Mouse (Mus musculus): Measurements from ENCODE around the gene Alpk3. TPM values are rescaled to one million over a fixed set of nuclear protein-coding genes. Genes with fewer than 3 reads are reported as not detected.
A peak's percentile ranks its signal among the peaks of the same experiment; 100 is the strongest.

Gene Alpk3
- polyA plus RNA-seq, 1 experiment from 2014 or later: 15.1 TPM

DNA sequence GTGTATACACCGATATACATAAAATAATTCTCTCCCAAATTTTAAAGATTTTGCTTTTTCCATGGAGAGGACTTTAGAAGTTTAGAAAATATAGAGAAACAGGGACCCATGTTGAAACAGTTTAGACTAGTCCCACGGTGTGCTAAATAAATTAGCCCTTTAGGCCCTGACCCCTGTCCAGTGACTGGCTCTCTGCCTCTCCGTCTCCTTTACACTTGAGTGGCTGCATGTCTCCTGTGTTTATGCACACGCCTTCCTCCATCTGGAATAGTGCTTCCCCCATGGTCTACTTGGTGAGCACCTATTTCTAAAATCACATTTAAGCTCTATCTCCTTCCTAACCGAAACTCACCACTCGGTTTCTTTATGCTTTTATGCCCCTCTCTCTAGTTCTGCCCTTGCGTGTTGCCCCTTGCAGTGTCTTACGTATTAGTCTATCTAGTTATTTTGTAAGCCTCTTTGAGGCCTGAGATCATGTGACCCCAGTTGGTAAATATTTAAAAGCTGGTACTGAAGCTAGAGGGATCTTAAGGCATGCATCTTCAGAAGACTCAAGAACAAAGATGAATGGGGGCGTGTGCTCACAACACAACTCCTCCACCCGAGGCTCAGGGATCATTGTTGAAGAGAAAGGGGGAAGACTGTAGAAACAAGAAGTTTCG is 1.6 kb upstream of the Alpk3 start:
- no peaks in the 10 kb centered on the region for H3K27me3 ChIP-seq (ENCODE audit: insufficient read depth, poor library complexity, severe bottlenecking)
- DNase-seq (ENCODE audit: low spot score): no peak
- H3K36me3 ChIP-seq: peaks cover 3% of the 10 kb centered on the region

GRCm38 (mm10) chr7:81057901-81058711 is 706 bp downstream of the Alpk3 start:
- Histone ChIP-seq H3K27ac (peak overlapping the region; percentile 96), H3K4me3 (peak overlapping the region; percentile 60), H3K27me3 (ENCODE audit: insufficient read depth, poor library complexity, severe bottlenecking) (no peaks in the 10 kb centered on the region), H3K36me3 (peaks cover 10% of the 10 kb centered on the region), H3K4me1 (peaks cover 64% of the 10 kb centered on the region), H3K9me3 (no peaks in the 10 kb centered on the region)
- WGBS: 13% methylated on average over 6 of the region's 6 CpGs
- DNase-seq (ENCODE audit: low spot score): peak; percentile 92

More for the DNA sequence above, 1.6 kb upstream of the Alpk3 start:
- Histone ChIP-seq H3K4me3 (no peak overlapping the region), H3K4me1 (peaks cover 51% of the 10 kb centered on the region), H3K27ac (peak overlapping the region; percentile 96), H3K9me3 (no peaks in the 10 kb centered on the region)
- 79% methylated on average over 11 of the region's 11 CpGs for WGBS

GRCm38 (mm10) chr7:81058712-81059154 is 1.3 kb downstream of the Alpk3 start:
- H3K9me3 ChIP-seq: no peaks in the 10 kb centered on the region
- 10% methylated on average over 9 of the region's 9 CpGs for WGBS
- peaks cover 70% of the 10 kb centered on the region for H3K4me1 ChIP-seq
- H3K27ac ChIP-seq: peak overlapping the region; percentile 96
- DNase-seq (ENCODE audit: low spot score): no peak
- H3K27me3 ChIP-seq (ENCODE audit: insufficient read depth, poor library complexity, severe bottlenecking): no peaks in the 10 kb centered on the region
- peak overlapping the region; percentile 60 for H3K4me3 ChIP-seq
- peaks cover 16% of the 10 kb centered on the region for H3K36me3 ChIP-seq

DNA sequence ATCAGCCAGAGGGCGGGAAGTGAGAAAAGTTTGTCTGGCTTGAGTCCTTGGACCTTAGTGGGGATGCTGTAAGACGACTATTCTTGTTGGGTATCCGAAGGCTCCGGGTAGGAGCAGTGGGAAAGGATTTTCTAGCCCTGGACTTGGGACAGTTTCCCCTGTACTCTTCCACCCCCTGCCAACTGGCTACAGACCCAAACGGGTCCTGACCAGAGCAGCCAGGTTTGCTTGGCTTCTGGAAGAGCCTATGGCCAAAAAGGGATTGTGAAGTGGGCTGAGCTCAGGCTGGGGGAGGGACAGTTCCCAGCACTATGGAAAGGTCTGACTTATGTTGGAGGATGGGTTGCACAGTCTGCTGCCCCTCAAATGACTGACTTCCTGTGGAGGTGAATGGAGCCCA is 2.0 kb downstream of the Alpk3 start:
- H3K9me3 ChIP-seq: no peaks in the 10 kb centered on the region
- no peak for DNase-seq (ENCODE audit: low spot score)
- H3K27me3 ChIP-seq (ENCODE audit: insufficient read depth, poor library complexity, severe bottlenecking): no peaks in the 10 kb centered on the region
- peaks cover 70% of the 10 kb centered on the region for H3K4me1 ChIP-seq
- WGBS: 28% methylated on average over 5 of the region's 5 CpGs
- peaks cover 22% of the 10 kb centered on the region for H3K36me3 ChIP-seq
- H3K4me3 ChIP-seq: peak overlapping the region; percentile 60
- peak overlapping the region; percentile 96 for H3K27ac ChIP-seq

GRCm38 (mm10) chr7:81060908-81061307 is 3.5 kb downstream of the Alpk3 start:
- no peaks in the 10 kb centered on the region for H3K27me3 ChIP-seq (ENCODE audit: insufficient read depth, poor library complexity, severe bottlenecking)
- H3K9me3 ChIP-seq: no peaks in the 10 kb centered on the region
- no peak overlapping the region for H3K4me3 ChIP-seq
- WGBS: 86% methylated on average over 2 of the region's 2 CpGs
- peaks cover 35% of the 10 kb centered on the region for H3K36me3 ChIP-seq
- peak overlapping the region; percentile 96; the same call in 1 of the 2 replicates for H3K27ac ChIP-seq
- DNase-seq (ENCODE audit: low spot score): no peak
- H3K4me1 ChIP-seq: peaks cover 67% of the 10 kb centered on the region

- Histone ChIP-seq H3K36me3 (peaks cover 41% of the 10 kb centered on the region), H3K9me3 (no peaks in the 10 kb centered on the region), H3K4me3 (no peak overlapping the region), H3K4me1 (peaks cover 64% of the 10 kb centered on the region), H3K27ac (no peak overlapping the region), H3K27me3 (ENCODE audit: insufficient read depth, poor library complexity, severe bottlenecking) (no peaks in the 10 kb centered on the region)
- WGBS: 85% methylated on average over 11 of the region's 11 CpGs
- no peak for DNase-seq (ENCODE audit: low spot score)
Measured at GRCm38 (mm10) chr7:81061936-81062335, 4.5 kb downstream of the Alpk3 start.

DNA sequence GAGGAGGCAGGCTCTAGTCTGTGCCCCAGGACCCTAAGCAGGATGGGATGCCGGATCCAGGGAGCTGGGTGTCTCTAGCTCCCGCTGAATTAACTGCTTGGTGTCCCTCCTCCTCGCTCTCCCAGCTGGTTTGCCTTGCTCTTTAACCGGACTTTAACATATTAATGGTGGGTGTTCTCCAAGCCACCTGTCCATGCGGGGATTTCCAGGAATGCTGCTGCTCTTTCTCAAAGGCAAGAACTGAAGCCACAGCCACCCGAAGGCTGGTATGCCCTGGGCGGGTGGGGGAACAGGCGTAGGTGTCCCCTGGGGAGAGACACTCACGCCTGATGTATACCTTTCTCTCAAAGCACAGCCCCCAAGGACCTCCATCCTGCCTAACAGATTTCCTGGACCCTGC is 5.9 kb downstream of the Alpk3 start:
- DNase-seq (ENCODE audit: low spot score): no peak
- H3K36me3 ChIP-seq: peaks cover 54% of the 10 kb centered on the region
- 71% methylated on average over 9 of the region's 9 CpGs for WGBS
- no peaks in the 10 kb centered on the region for H3K9me3 ChIP-seq
- H3K4me3 ChIP-seq: no peak overlapping the region
- peaks cover 52% of the 10 kb centered on the region for H3K4me1 ChIP-seq
- H3K27me3 ChIP-seq (ENCODE audit: insufficient read depth, poor library complexity, severe bottlenecking): no peaks in the 10 kb centered on the region
- H3K27ac ChIP-seq: peak overlapping the region; percentile 17; the same call in 1 of the 2 replicates

GRCm38 (mm10) chr7:81066714-81067113 is 9.3 kb downstream of the Alpk3 start:
- DNase-seq (ENCODE audit: low spot score): no peak
- Histone ChIP-seq H3K36me3 (peaks cover 71% of the 10 kb centered on the region), H3K27me3 (ENCODE audit: insufficient read depth, poor library complexity, severe bottlenecking) (no peaks in the 10 kb centered on the region), H3K27ac (peak overlapping the region; percentile 13), H3K4me3 (no peak overlapping the region), H3K9me3 (no peaks in the 10 kb centered on the region), H3K4me1 (peaks cover 31% of the 10 kb centered on the region)
- 37% methylated on average over 6 of the region's 6 CpGs for WGBS

DNA sequence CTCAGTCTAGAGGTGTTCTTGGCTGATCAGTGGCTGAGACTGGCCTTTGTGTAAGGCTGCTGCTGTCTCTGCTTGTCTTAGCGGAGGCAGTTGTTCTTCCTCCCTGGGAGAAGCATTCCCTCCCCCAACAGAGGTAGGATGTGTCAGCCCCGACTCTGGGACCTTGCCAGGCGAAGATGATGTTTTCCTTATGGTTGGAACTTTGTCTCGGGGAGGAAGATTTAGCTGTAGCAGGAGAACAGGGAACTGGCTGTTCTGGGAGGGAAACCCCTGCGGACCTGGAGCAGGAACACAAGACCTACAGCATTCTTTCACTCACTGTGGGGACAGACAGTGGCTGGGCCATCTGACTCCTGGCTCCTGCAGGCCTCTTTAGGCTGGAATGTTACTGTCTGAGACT is 15.1 kb downstream of the Alpk3 start:
- DNase-seq (ENCODE audit: low spot score): no peak
- WGBS: 46% methylated on average over 5 of the region's 5 CpGs
- peak overlapping the region; percentile 69 for H3K27ac ChIP-seq
- no peaks in the 10 kb centered on the region for H3K9me3 ChIP-seq
- H3K36me3 ChIP-seq: peaks cover 82% of the 10 kb centered on the region
- peaks cover 52% of the 10 kb centered on the region for H3K4me1 ChIP-seq
- H3K27me3 ChIP-seq (ENCODE audit: insufficient read depth, poor library complexity, severe bottlenecking): no peaks in the 10 kb centered on the region
- no peak overlapping the region for H3K4me3 ChIP-seq

GRCm38 (mm10) chr7:81073273-81073672 is 15.9 kb downstream of the Alpk3 start:
- H3K27ac ChIP-seq: peak overlapping the region; percentile 69; the same call in 1 of the 2 replicates
- peaks cover 60% of the 10 kb centered on the region for H3K4me1 ChIP-seq
- no peaks in the 10 kb centered on the region for H3K27me3 ChIP-seq (ENCODE audit: insufficient read depth, poor library complexity, severe bottlenecking)
- H3K36me3 ChIP-seq: peaks cover 82% of the 10 kb centered on the region
- 83% methylated on average over 5 of the region's 5 CpGs for WGBS
- H3K9me3 ChIP-seq: no peaks in the 10 kb centered on the region
- no peak overlapping the region for H3K4me3 ChIP-seq
- no peak for DNase-seq (ENCODE audit: low spot score)

- Histone ChIP-seq H3K27me3 (ENCODE audit: insufficient read depth, poor library complexity, severe bottlenecking) (no peaks in the 10 kb centered on the region), H3K36me3 (peaks cover 80% of the 10 kb centered on the region), H3K27ac (peak overlapping the region; percentile 91), H3K4me1 (peaks cover 70% of the 10 kb centered on the region), H3K4me3 (no peak overlapping the region), H3K9me3 (no peaks in the 10 kb centered on the region)
- WGBS: 53% methylated on average over 9 of the region's 9 CpGs
- no peak for DNase-seq (ENCODE audit: low spot score)
Measured at GRCm38 (mm10) chr7:81074546-81074945, 17.1 kb downstream of the Alpk3 start.

DNA sequence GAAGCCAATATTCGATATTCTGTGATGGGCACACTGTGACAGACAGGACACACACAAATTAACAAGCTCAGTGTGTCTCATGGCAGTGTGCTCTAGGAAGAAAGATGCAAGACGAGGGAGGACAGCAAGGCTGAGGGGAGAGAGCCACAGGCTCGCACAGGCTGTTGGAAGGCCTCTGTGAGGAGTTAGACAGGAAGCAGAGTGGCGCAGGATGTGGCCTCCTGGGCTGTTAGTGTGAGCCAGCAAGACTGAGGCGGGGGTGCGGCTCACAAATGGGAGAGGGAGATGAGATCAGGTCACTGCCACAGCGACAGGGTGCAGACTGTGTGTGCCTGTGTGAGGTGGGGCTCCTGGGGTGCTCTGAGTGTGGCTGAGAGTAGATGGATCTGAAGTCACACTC is 17.9 kb downstream of the Alpk3 start:
- H3K27ac ChIP-seq: peak overlapping the region; percentile 91

DNA sequence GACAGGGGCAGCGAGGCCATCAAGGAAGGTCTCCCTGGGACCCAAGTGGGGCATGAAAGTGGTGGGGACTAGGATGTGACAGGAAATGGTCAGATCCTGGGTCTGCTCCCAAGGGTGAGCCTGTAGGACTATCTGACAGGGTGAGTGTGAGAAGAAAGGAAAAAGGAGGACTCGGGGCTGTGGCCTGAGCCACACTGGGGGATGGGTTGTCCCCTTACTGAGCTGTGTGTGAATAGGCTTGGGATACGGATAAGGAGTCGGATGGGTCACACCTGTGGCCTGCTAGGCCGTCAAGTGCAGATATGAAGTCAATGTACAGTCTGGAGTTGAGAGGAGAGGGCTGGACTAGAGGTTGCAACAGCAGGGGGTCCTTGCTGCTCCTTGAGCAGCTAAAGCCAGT is 18.3 kb downstream of the Alpk3 start:
- WGBS: 60% methylated on average over 5 of the region's 5 CpGs

More for the DNA sequence above, 17.9 kb downstream of the Alpk3 start:
- 46% methylated on average over 7 of the region's 7 CpGs for WGBS
- H3K4me3 ChIP-seq: no peak overlapping the region
- peaks cover 82% of the 10 kb centered on the region for H3K36me3 ChIP-seq
- H3K4me1 ChIP-seq: peaks cover 75% of the 10 kb centered on the region
- H3K27me3 ChIP-seq (ENCODE audit: insufficient read depth, poor library complexity, severe bottlenecking): no peaks in the 10 kb centered on the region
- no peaks in the 10 kb centered on the region for H3K9me3 ChIP-seq
- no peak for DNase-seq (ENCODE audit: low spot score)

More for the DNA sequence above, 18.3 kb downstream of the Alpk3 start:
- Histone ChIP-seq H3K9me3 (no peaks in the 10 kb centered on the region), H3K27ac (peak overlapping the region; percentile 91), H3K36me3 (peaks cover 83% of the 10 kb centered on the region), H3K27me3 (ENCODE audit: insufficient read depth, poor library complexity, severe bottlenecking) (no peaks in the 10 kb centered on the region), H3K4me1 (peaks cover 80% of the 10 kb centered on the region), H3K4me3 (no peak overlapping the region)
- no peak for DNase-seq (ENCODE audit: low spot score)
